Mouse (Mus musculus) left cerebral cortex, adult 6 months (tissue): ENCODE data around the gene Scgb1a1. TPM values are rescaled to one million over a fixed set of nuclear protein-coding genes. Genes with fewer than 3 reads are reported as not detected.

Source experiments
- long read RNA-seq, 2 experiments: library from polyadenylated mRNA; unstranded; transcript quantifications; one replicate each; pipeline ENCODE4 v2.0.0; 2019 to 2020
- polyA plus RNA-seq: library from polyadenylated mRNA; unstranded; fragments of <200 nt; fragmentation: Nextera tagmentation; gene quantifications from 2 replicates; pipeline ENCODE4 v1.2.3, GENCODE M21; 2021

The Scgb1a1 gene
- not detected in 2 replicates for polyA plus RNA-seq
- long read RNA-seq, experiment 1 = 0 reads
- long read RNA-seq, experiment 2 = 0 reads

GRCm38 (mm10) chr19:9087821-9088220, at the start of gene Scgb1a1:
Gene Scgb1a1 (minus strand): TSS chr19:9087958.

GRCm38 (mm10) chr19:9135512-9136331, 48.0 kb upstream of the Scgb1a1 start, which contains the start of gene Asrgl1:
Gene Asrgl1 (minus strand): TSS chr19:9135636.

Other genes with a start within 250 kb of the Scgb1a1 start
- 271 and 278 TPM in 2 replicates for gene Gng3, start 248.8 kb downstream of the Scgb1a1 start, polyA plus RNA-seq
- 0.28 and 0.50 TPM in 2 replicates for gene Lrrn4cl, start 237.2 kb downstream of the Scgb1a1 start, polyA plus RNA-seq
- 157 and 163 TPM in 2 replicates for gene Ubxn1, start 216.5 kb downstream of the Scgb1a1 start, polyA plus RNA-seq
- 68.8 and 84.0 TPM in 2 replicates for gene Uqcc3, start 207.0 kb downstream of the Scgb1a1 start, polyA plus RNA-seq
- gene Lbhd1, start 204.2 kb downstream of the Scgb1a1 start, polyA plus RNA-seq = 9.7 and 11.2 TPM in 2 replicates
- gene Gm49403, start 204.0 kb downstream of the Scgb1a1 start, polyA plus RNA-seq = not detected in 2 replicates
- 71.4 and 81.8 TPM in 2 replicates for gene 1810009A15Rik, start 199.1 kb downstream of the Scgb1a1 start, polyA plus RNA-seq
- gene Gm49416, start 199.0 kb downstream of the Scgb1a1 start, polyA plus RNA-seq = 5.9 and 13.0 TPM in 2 replicates
- gene Ints5, start 195.0 kb downstream of the Scgb1a1 start, polyA plus RNA-seq = 6.4 and 8.5 TPM in 2 replicates
- gene Ganab, start 189.9 kb downstream of the Scgb1a1 start, polyA plus RNA-seq = 15.2 and 19.0 TPM in 2 replicates
- 49.0 and 67.5 TPM in 2 replicates for gene B3gat3, start 167.6 kb downstream of the Scgb1a1 start, polyA plus RNA-seq
- 4.9 and 6.0 TPM in 2 replicates for gene Rom1, start 158.6 kb downstream of the Scgb1a1 start, polyA plus RNA-seq
- 3.1 and 4.0 TPM in 2 replicates for gene Eml3, start 158.4 kb downstream of the Scgb1a1 start, polyA plus RNA-seq
- gene Mta2, start 146.1 kb downstream of the Scgb1a1 start, polyA plus RNA-seq = 20.4 and 23.0 TPM in 2 replicates
- gene Tut1, start 134.1 kb downstream of the Scgb1a1 start, polyA plus RNA-seq = 10.3 and 11.3 TPM in 2 replicates
- gene Eef1g, start 120.9 kb downstream of the Scgb1a1 start, polyA plus RNA-seq = 432 and 459 TPM in 2 replicates
- 4.5 and 4.9 TPM in 2 replicates for gene Ahnak, start 98.7 kb downstream of the Scgb1a1 start, polyA plus RNA-seq
- 79.9 and 101 TPM in 2 replicates for gene Asrgl1, start 47.7 kb upstream of the Scgb1a1 start, polyA plus RNA-seq